Mouse (Mus musculus): ENCODE measurements around the gene Ano6. TPM values are rescaled to one million over a fixed set of nuclear protein-coding genes. Genes with fewer than 3 reads are reported as not detected.

Gene Ano6
- 5.0 and 5.2 TPM in 2 replicates for polyA plus RNA-seq (2021; fragmentation: Nextera tagmentation)
- long read RNA-seq, experiment 1, full-length matches to known transcripts: 5 of 19 reads
- long read RNA-seq, experiment 1, partial matches to known transcripts: 7 of 19 reads
- long read RNA-seq, experiment 1, other reads (novel, unspliced or antisense): 7 of 19 reads
- long read RNA-seq, experiment 2, partial matches to known transcripts: 0 of 3 reads
- long read RNA-seq, experiment 2, other reads (novel, unspliced or antisense): 3 of 3 reads

GRCm38 (mm10) chr15:95790529-95791071 lies at the start of gene Ano6:
Gene Ano6, plus strand, starts transcription at chr15:95790843.

Other genes with a start within 250 kb of the Ano6 start
- gene Dbx2, start 134.9 kb upstream of the Ano6 start, polyA plus RNA-seq (2021; fragmentation: Nextera tagmentation): 33.0 and 35.9 TPM in 2 replicates

Data from left cerebral cortex, adult 6 months (tissue).